Mouse (Mus musculus): ENCODE measurements around the gene Pacsin2.
A peak's percentile ranks its signal among the peaks of the same experiment; 100 is the strongest.

- TF ChIP-seq CTCF (conservative IDR thresholded peaks at IDR 0.05; ENCODE audit: low read length), result 0 out of 2 replicates have a peak, but pooled peaks have one; percentile 4
- TF ChIP-seq NANOG (IDR thresholded peaks at IDR 0.05; ENCODE audit: borderline replicate concordance, low read length), result no peak
- no peak for TF ChIP-seq POU5F1 (IDR thresholded peaks at IDR 0.05; ENCODE audit: borderline replicate concordance, low read length)
These were observed 118.4 kb downstream of the Pacsin2 start for GRCm38 (mm10) chr15:83345898-83346529.

All from E14TG2a.4 (cell line).